In the genomic region with DNA sequence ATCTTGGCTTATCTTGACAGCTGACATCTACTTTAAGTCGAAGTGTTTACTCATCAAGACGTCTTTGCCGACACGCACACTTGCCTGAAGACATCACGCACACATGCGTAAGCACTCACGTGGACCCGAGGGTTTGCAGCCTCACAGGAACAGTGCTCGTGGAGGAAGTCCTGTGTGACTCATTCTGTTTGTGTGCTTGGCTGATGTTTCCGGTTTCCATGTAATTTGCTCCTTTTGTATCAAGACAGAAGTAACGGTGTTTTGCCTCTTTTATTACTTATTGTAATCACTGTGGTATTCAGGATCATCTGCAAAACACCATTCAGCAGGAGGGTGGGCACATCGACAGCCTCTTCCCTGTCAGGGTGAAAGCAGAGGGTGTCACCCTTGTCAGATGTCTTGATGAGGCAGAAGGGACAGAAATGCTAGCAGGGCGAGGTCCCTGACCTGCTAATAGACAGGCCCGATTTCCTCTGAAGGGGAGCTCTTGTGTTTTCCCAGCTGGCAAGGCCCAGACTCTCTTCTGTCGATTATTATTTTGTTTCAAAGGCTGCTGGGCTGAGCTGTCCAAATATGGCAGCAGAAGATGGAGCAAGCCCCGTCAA, we compare ENCODE assay signal across 9 mouse cellular contexts.
DNase-seq lines count a peak whose midpoint lies in the region; ATAC-seq and TF ChIP-seq lines count a peak whose summit lies in the region.
"Had no signal": no experiment of that assay in that cellular context is flagged by ENCODE, and none has a peak within 500 bp of the region (broad histone marks: within the 10 kb centered on the region; RNA-seq: fewer than 3 reads in every experiment).

No protein-coding gene starts in this region.

- no peaks in the 10 kb centered on the region for H3K27me3 ChIP-seq in thymus, adult 2 months (ENCODE audit: control insufficient read depth, insufficient read depth, low read length)
- H3K27me3 ChIP-seq in forebrain, embryonic 12.5 days: no peaks in the 10 kb centered on the region
- H3K27me3 ChIP-seq in neural tube, embryonic 15.5 days (replicated peaks): no peaks in the 10 kb centered on the region

- no peaks in the 10 kb centered on the region for H3K36me3 ChIP-seq in thymus, adult 2 months (ENCODE audit: control insufficient read depth, insufficient read depth, low read length)
- no peaks in the 10 kb centered on the region for H3K36me3 ChIP-seq in forebrain, embryonic 12.5 days (replicated peaks)
- no peaks in the 10 kb centered on the region for H3K36me3 ChIP-seq in neural tube, embryonic 15.5 days

- DNase-seq in thymus, adult 2 months: peak; percentile 16
- no peak for DNase-seq in thymus, postnatal 10 days (ENCODE audit: low spot score in 2 of 2)
- DNase-seq in heart, postnatal 4 days: peak; percentile 41
- peak; percentile 45 to 80 for DNase-seq in kidney, postnatal 25 days
- DNase-seq in cerebellum, postnatal 4 days (ENCODE audit: low spot score in 2 of 2): no peak
- DNase-seq in cerebellum, postnatal 25 days: no peak

- peaks cover 21% of the 10 kb centered on the region for H3K4me1 ChIP-seq in thymus, adult 2 months (replicated peaks; ENCODE audit: control insufficient read depth, insufficient read depth, low read length)
- H3K4me1 ChIP-seq in forebrain, embryonic 12.5 days: peaks cover 26% of the 10 kb centered on the region
- H3K4me1 ChIP-seq in neural tube, embryonic 15.5 days: peaks cover 24% of the 10 kb centered on the region

- no peak for TF ChIP-seq POLR2A in thymus, adult 2 months (IDR thresholded peaks at IDR 0.05; ENCODE audit: control insufficient read depth, extremely low read depth, insufficient read depth, low read length, poor library complexity)

- peak overlapping the region; percentile 43; the same call in 1 of the 2 replicates for H3K27ac ChIP-seq in thymus, adult 2 months (ENCODE audit: control insufficient read depth, insufficient read depth, low read length)
- H3K27ac ChIP-seq in forebrain, embryonic 12.5 days: peak overlapping the region; percentile 43
- H3K27ac ChIP-seq in neural tube, embryonic 15.5 days (replicated peaks): peak overlapping the region; percentile 63
- H3K27ac ChIP-seq: liver, embryonic 14.5 days had no signal

- no peak overlapping the region for H3K4me2 ChIP-seq in forebrain, embryonic 12.5 days
- H3K4me2 ChIP-seq in neural tube, embryonic 15.5 days: no peak overlapping the region

- TF ChIP-seq CTCF in thymus, adult 2 months (IDR thresholded peaks at IDR 0.05; ENCODE audit: borderline replicate concordance, control insufficient read depth, extremely low read depth, insufficient read depth, low read length, poor library complexity): no peak

- H3K4me3 ChIP-seq in thymus, adult 2 months (ENCODE audit: control insufficient read depth, insufficient read depth, low read length): no peak overlapping the region
- no peak overlapping the region for H3K4me3 ChIP-seq in forebrain, embryonic 12.5 days (replicated peaks)
- no peak overlapping the region for H3K4me3 ChIP-seq in neural tube, embryonic 15.5 days (replicated peaks)

- no peak overlapping the region for H3K9ac ChIP-seq in forebrain, embryonic 12.5 days
- no peak overlapping the region for H3K9ac ChIP-seq in neural tube, embryonic 15.5 days (replicated peaks)
- H3K9ac ChIP-seq: liver, embryonic 14.5 days had no signal

- H3K9me3 ChIP-seq in forebrain, embryonic 12.5 days: peaks cover 5% of the 10 kb centered on the region; the same call in 1 of the 2 replicates
- H3K9me3 ChIP-seq in neural tube, embryonic 15.5 days (replicated peaks): no peaks in the 10 kb centered on the region

- ATAC-seq in forebrain, embryonic 12.5 days (ENCODE audit: low FRiP score): no peak
- ATAC-seq in neural tube, embryonic 15.5 days (ENCODE audit: low FRiP score): no peak; the same call in 1 of the 2 replicates

- 23% methylated on average over 16 of the region's 16 CpGs for WGBS in thymus, adult 2 months
- WGBS in forebrain, embryonic 12.5 days: 70% methylated on average over 16 of the region's 16 CpGs
- WGBS in neural tube, embryonic 15.5 days: 59% methylated on average over 16 of the region's 16 CpGs

Comparison
In these comparisons a context has a peak if more than half of its experiments do, and no peak if none do; other contexts are left out.
1. DNase-seq: peak in thymus, adult 2 months (single experiment), heart, postnatal 4 days (single experiment) and kidney, postnatal 25 days (2 of 2); none in thymus, postnatal 10 days (0 of 2), cerebellum, postnatal 4 days (0 of 2) and cerebellum, postnatal 25 days (0 of 2).
2. Peak in every context shown above with its lines, with median percentiles within 50 percentile points of each other: H3K27ac ChIP-seq.